Mouse (Mus musculus) embryonic facial prominence, embryonic 13.5 days (tissue): ENCODE measurements around the gene Rbms1. TPM values are rescaled to one million over a fixed set of nuclear protein-coding genes. Genes with fewer than 3 reads are reported as not detected.
A peak's percentile ranks its signal among the peaks of the same experiment; 100 is the strongest.

Source experiments
- ATAC-seq: fragments of 200-750 bp; cut with Nextera tagmentation; 2 replicates; pipeline ENCODE4 v1.8.0; 2017; ENCODE audit warnings: low read depth; ENCODE audit not compliant: insufficient number of reproducible peaks, insufficient read depth, low FRiP score, low TSS enrichment
- H3K27ac ChIP-seq: fragments of 300-500 bp; sonication (generic); 2 replicates; pipeline ENCODE4 v1.5.1; 2015; ENCODE audit warnings: moderate library complexity, mild to moderate bottlenecking, inconsistent platforms
- H3K27me3 ChIP-seq: fragments of 300-500 bp; sonication (generic); 2 replicates; pipeline ENCODE4 v1.6.1; 2015; ENCODE audit warnings: mild to moderate bottlenecking, inconsistent platforms
- H3K36me3 ChIP-seq: fragments of 300-500 bp; sonication (generic); 2 replicates; pipeline ENCODE4 v1.6.1; 2015; ENCODE audit warnings: mild to moderate bottlenecking, inconsistent platforms
- H3K4me1 ChIP-seq: fragments of 300-500 bp; sonication (generic); 2 replicates; pipeline ENCODE4 v1.6.1; 2015; ENCODE audit warnings: inconsistent platforms
- H3K4me2 ChIP-seq: fragments of 300-500 bp; sonication (generic); 2 replicates; pipeline ENCODE4 v1.6.1; 2015; ENCODE audit warnings: moderate library complexity, mild to moderate bottlenecking, inconsistent platforms
- H3K4me3 ChIP-seq: fragments of 300-500 bp; sonication (generic); 2 replicates; pipeline ENCODE4 v1.5.1; 2015; ENCODE audit warnings: mild to moderate bottlenecking, inconsistent platforms
- H3K9ac ChIP-seq: fragments of 300-500 bp; sonication (generic); 2 replicates; pipeline ENCODE4 v1.6.1; 2015; ENCODE audit warnings: mild to moderate bottlenecking, inconsistent platforms
- H3K9me3 ChIP-seq: fragments of 300-500 bp; sonication (generic); 2 replicates; pipeline ENCODE4 v1.6.1; 2016; ENCODE audit warnings: inconsistent platforms
- WGBS: fragments of 180-500 bp; shearing (Covaris S2); methylation state at CpG from one replicate; pipeline ENCODE4 v1.1.7; 2015; ENCODE audit warnings: mixed read lengths; 5-methylcytosine and 5-hydroxymethylcytosine counted together
- polyA plus RNA-seq: library from polyadenylated mRNA; unstranded; fragments of >200 nt; fragmentation: Nextera tagmentation; extraction: Ambion mirVana; gene quantifications from 2 replicates; pipeline ENCODE4 v1.2.1, GENCODE M21; 2015

Gene Rbms1
- polyA plus RNA-seq, 1 experiment from 2014 or later, result 117 TPM

GRCm38 (mm10) chr2:60940454-60940961, 22.5 kb downstream of the Rbms1 start:
- H3K9ac ChIP-seq, result no peak overlapping the region
- H3K27me3 ChIP-seq, result no peaks in the 10 kb centered on the region
- ATAC-seq, result peak; percentile 92
- H3K4me2 ChIP-seq, result peak overlapping the region; percentile 49
- H3K27ac ChIP-seq, result peak overlapping the region; percentile 61
- peaks cover 6% of the 10 kb centered on the region for H3K36me3 ChIP-seq
- no peaks in the 10 kb centered on the region for H3K9me3 ChIP-seq
- H3K4me1 ChIP-seq, result peaks cover 25% of the 10 kb centered on the region
- peak overlapping the region; percentile 8; the same call in 1 of the 2 replicates for H3K4me3 ChIP-seq
- WGBS, result 14% methylated on average over 8 of the region's 8 CpGs

GRCm38 (mm10) chr2:60939957-60940356, 23.0 kb downstream of the Rbms1 start:
- Histone ChIP-seq H3K27me3 (no peaks in the 10 kb centered on the region), H3K4me1 (peaks cover 25% of the 10 kb centered on the region), H3K36me3 (peaks cover 6% of the 10 kb centered on the region), H3K27ac (peak overlapping the region; percentile 61), H3K4me2 (peak overlapping the region; percentile 49), H3K9me3 (no peaks in the 10 kb centered on the region), H3K4me3 (0 out of 2 replicates have a peak overlapping the region, but pooled peaks have one; percentile 8), H3K9ac (no peak overlapping the region)
- 63% methylated on average over 2 of the region's 2 CpGs for WGBS
- no peak; the same call in 1 of the 2 replicates for ATAC-seq

- Histone ChIP-seq H3K4me3 (no peak overlapping the region), H3K27me3 (no peaks in the 10 kb centered on the region), H3K27ac (no peak overlapping the region), H3K9ac (no peak overlapping the region), H3K36me3 (no peaks in the 10 kb centered on the region), H3K9me3 (no peaks in the 10 kb centered on the region), H3K4me1 (peaks cover 23% of the 10 kb centered on the region), H3K4me2 (no peak overlapping the region)
- WGBS, result 89% methylated on average over 14 of the region's 14 CpGs
- ATAC-seq, result no peak
These were observed 26.1 kb downstream of the Rbms1 start for GRCm38 (mm10) chr2:60936910-60937309.

GRCm38 (mm10) chr2:60928948-60929347, 34.0 kb downstream of the Rbms1 start:
- Histone ChIP-seq H3K9me3 (no peaks in the 10 kb centered on the region), H3K4me3 (no peak overlapping the region), H3K27ac (no peak overlapping the region), H3K9ac (no peak overlapping the region), H3K27me3 (no peaks in the 10 kb centered on the region), H3K4me2 (no peak overlapping the region), H3K4me1 (peaks cover 21% of the 10 kb centered on the region), H3K36me3 (0 out of 2 replicates have a peak, but pooled peaks cover 3% of the 10 kb centered on the region)
- 96% methylated on average over 5 of the region's 5 CpGs for WGBS
- ATAC-seq, result no peak

GRCm38 (mm10) chr2:60927906-60928775, 34.9 kb downstream of the Rbms1 start:
- no peak for ATAC-seq
- Histone ChIP-seq H3K9ac (no peak overlapping the region), H3K27me3 (no peaks in the 10 kb centered on the region), H3K27ac (no peak overlapping the region), H3K4me1 (peaks cover 28% of the 10 kb centered on the region), H3K4me3 (no peak overlapping the region), H3K9me3 (no peaks in the 10 kb centered on the region), H3K36me3 (0 out of 2 replicates have a peak, but pooled peaks cover 3% of the 10 kb centered on the region), H3K4me2 (no peak overlapping the region)
- WGBS, result 88% methylated on average over 8 of the region's 8 CpGs

- H3K9me3 ChIP-seq, result no peaks in the 10 kb centered on the region
- no peak overlapping the region; the same call in 1 of the 2 replicates for H3K27ac ChIP-seq
- no peak for ATAC-seq
- 0 out of 2 replicates have a peak, but pooled peaks cover 3% of the 10 kb centered on the region for H3K36me3 ChIP-seq
- no peak overlapping the region for H3K9ac ChIP-seq
- no peak overlapping the region for H3K4me3 ChIP-seq
- no peak overlapping the region for H3K4me2 ChIP-seq
- H3K4me1 ChIP-seq, result peaks cover 39% of the 10 kb centered on the region
- no peaks in the 10 kb centered on the region for H3K27me3 ChIP-seq
- WGBS, result 62% methylated on average over 5 of the region's 5 CpGs
These were observed 37.9 kb downstream of the Rbms1 start for GRCm38 (mm10) chr2:60925063-60925462.

GRCm38 (mm10) chr2:60923756-60924544, 39.0 kb downstream of the Rbms1 start:
- H3K4me1 ChIP-seq, result peaks cover 39% of the 10 kb centered on the region

GRCm38 (mm10) chr2:60923111-60923510, 39.9 kb downstream of the Rbms1 start:
- H3K27ac ChIP-seq, result peak overlapping the region; percentile 35; the same call in 1 of the 2 replicates
- H3K36me3 ChIP-seq, result no peaks in the 10 kb centered on the region
- peaks cover 37% of the 10 kb centered on the region for H3K4me1 ChIP-seq
- no peaks in the 10 kb centered on the region for H3K9me3 ChIP-seq
- no peak overlapping the region for H3K4me2 ChIP-seq
- no peak overlapping the region for H3K4me3 ChIP-seq
- H3K27me3 ChIP-seq, result no peaks in the 10 kb centered on the region
- WGBS, result 49% methylated on average over 6 of the region's 6 CpGs
- ATAC-seq, result 0 out of 2 replicates have a peak, but pooled peaks have one; percentile 37
- H3K9ac ChIP-seq, result no peak overlapping the region

More at GRCm38 (mm10) chr2:60923756-60924544, 39.0 kb downstream of the Rbms1 start:
- Histone ChIP-seq H3K9me3 (no peaks in the 10 kb centered on the region), H3K4me3 (no peak overlapping the region), H3K36me3 (0 out of 2 replicates have a peak, but pooled peaks cover 1% of the 10 kb centered on the region), H3K4me2 (no peak overlapping the region), H3K27ac (no peak overlapping the region), H3K9ac (no peak overlapping the region), H3K27me3 (no peaks in the 10 kb centered on the region)
- WGBS, result 60% methylated on average over 11 of the region's 11 CpGs
- no peak for ATAC-seq

- 41% methylated on average over 5 of the region's 5 CpGs for WGBS
- ATAC-seq, result no peak
- no peaks in the 10 kb centered on the region for H3K9me3 ChIP-seq
- H3K4me1 ChIP-seq, result peaks cover 32% of the 10 kb centered on the region
- no peak overlapping the region for H3K4me3 ChIP-seq
- no peaks in the 10 kb centered on the region for H3K27me3 ChIP-seq
- H3K27ac ChIP-seq, result peak overlapping the region; percentile 35; the same call in 1 of the 2 replicates
- no peak overlapping the region for H3K4me2 ChIP-seq
- H3K9ac ChIP-seq, result no peak overlapping the region
- no peaks in the 10 kb centered on the region for H3K36me3 ChIP-seq
These were observed 40.6 kb downstream of the Rbms1 start for GRCm38 (mm10) chr2:60922351-60922750.

- Histone ChIP-seq H3K36me3 (no peaks in the 10 kb centered on the region), H3K9ac (no peak overlapping the region), H3K4me1 (peaks cover 37% of the 10 kb centered on the region), H3K27ac (no peak overlapping the region), H3K9me3 (no peaks in the 10 kb centered on the region), H3K4me3 (no peak overlapping the region), H3K27me3 (no peaks in the 10 kb centered on the region), H3K4me2 (no peak overlapping the region)
- 63% methylated on average over 3 of the region's 3 CpGs for WGBS
- ATAC-seq, result no peak
These were observed 42.9 kb downstream of the Rbms1 start for GRCm38 (mm10) chr2:60920076-60920475.

- Histone ChIP-seq H3K9ac (no peak overlapping the region), H3K9me3 (no peaks in the 10 kb centered on the region)
These were observed 44.6 kb downstream of the Rbms1 start for GRCm38 (mm10) chr2:60918401-60918800.

More at GRCm38 (mm10) chr2:60918401-60918800, 44.6 kb downstream of the Rbms1 start:
- ATAC-seq, result no peak
- H3K36me3 ChIP-seq, result no peaks in the 10 kb centered on the region
- no peak overlapping the region for H3K4me3 ChIP-seq
- H3K4me1 ChIP-seq, result peaks cover 30% of the 10 kb centered on the region
- no peak overlapping the region for H3K27ac ChIP-seq
- 84% methylated on average over 7 of the region's 7 CpGs for WGBS
- H3K4me2 ChIP-seq, result no peak overlapping the region
- H3K27me3 ChIP-seq, result no peaks in the 10 kb centered on the region
